Mouse (Mus musculus) bone marrow macrophage, adult 2 months (primary cell): ENCODE data around the gene Cpa1. TPM values are rescaled to one million over a fixed set of nuclear protein-coding genes. Genes with fewer than 3 reads are reported as not detected.

Experiments used
- H3K27ac ChIP-seq: 2 replicates; pipeline ENCODE4 v1.5.1; 2012; ENCODE audit warnings: low read depth, low read length; ENCODE audit not compliant: insufficient read depth
- H3K4me1 ChIP-seq: 2 replicates; pipeline ENCODE4 v1.6.1; 2012; ENCODE audit warnings: low read length; ENCODE audit not compliant: control insufficient read depth, insufficient read depth
- H3K4me3 ChIP-seq: 2 replicates; pipeline ENCODE4 v1.5.1; 2012; ENCODE audit warnings: mild to moderate bottlenecking, low read length, moderate library complexity; ENCODE audit not compliant: insufficient read depth
- CTCF ChIP-seq: IDR thresholded peaks from 2 replicates; pipeline ENCODE4 v1.5.1; 2012; ENCODE audit warnings: low read depth, mild to moderate bottlenecking, low read length, moderate library complexity
- POLR2A ChIP-seq: IDR thresholded peaks from 2 replicates; pipeline ENCODE4 v1.6.1; 2012; ENCODE audit warnings: mild to moderate bottlenecking, low read depth, low read length, borderline replicate concordance
- polyA plus RNA-seq: library from polyadenylated mRNA; stranded (reverse); fragments of >200 nt; gene quantifications from 2 replicates; pipeline ENCODE4 v1.2.4, GENCODE M21; 2012; ENCODE audit not compliant: missing spikeins, insufficient read depth, insufficient read length

Cpa1 gene
- polyA plus RNA-seq: not detected in 2 replicates

GRCm38 (mm10) chr6:30638674-30639268, at the start of gene Cpa1:
TSS of gene Cpa1 (plus strand) at chr6:30639218.
- no peak within 1 kb of the TSS for H3K27ac ChIP-seq
- H3K4me3 ChIP-seq: no peak within 1 kb of the TSS
- no peaks in the 10 kb centered on the region for H3K4me1 ChIP-seq
- TF ChIP-seq CTCF: no peak
- no peak for TF ChIP-seq POLR2A

- Histone ChIP-seq H3K4me3 (no peak overlapping the region), H3K27ac (no peak overlapping the region), H3K4me1 (no peaks in the 10 kb centered on the region)
- no peak for TF ChIP-seq CTCF
- TF ChIP-seq POLR2A: no peak
Observed at GRCm38 (mm10) chr6:30589819-30590218, 49.2 kb upstream of the Cpa1 start.

GRCm38 (mm10) chr6:30591851-30592404, 47.1 kb upstream of the Cpa1 start:
- Histone ChIP-seq H3K4me3 (no peak overlapping the region), H3K4me1 (no peaks in the 10 kb centered on the region), H3K27ac (no peak overlapping the region)
- TF ChIP-seq POLR2A: no peak
- no peak for TF ChIP-seq CTCF

- TF ChIP-seq CTCF: no peak
- TF ChIP-seq POLR2A: no peak
- Histone ChIP-seq H3K27ac (no peak overlapping the region), H3K4me3 (no peak overlapping the region), H3K4me1 (no peaks in the 10 kb centered on the region)
Observed at GRCm38 (mm10) chr6:30592417-30592974, 46.5 kb upstream of the Cpa1 start.

- TF ChIP-seq CTCF (no peak), POLR2A (no peak)
- H3K27ac ChIP-seq: no peak overlapping the region
- no peak overlapping the region for H3K4me3 ChIP-seq
- no peaks in the 10 kb centered on the region for H3K4me1 ChIP-seq
Observed at GRCm38 (mm10) chr6:30594364-30594763, 44.7 kb upstream of the Cpa1 start.

- Histone ChIP-seq H3K4me3 (no peak overlapping the region), H3K4me1 (no peaks in the 10 kb centered on the region), H3K27ac (no peak overlapping the region)
- TF ChIP-seq CTCF (no peak), POLR2A (no peak)
Observed at GRCm38 (mm10) chr6:30596230-30596898, 42.7 kb upstream of the Cpa1 start.

GRCm38 (mm10) chr6:30600033-30600432, 39.0 kb upstream of the Cpa1 start:
- TF ChIP-seq POLR2A (no peak), CTCF (no peak)
- H3K4me3 ChIP-seq: no peak overlapping the region
- no peak overlapping the region for H3K27ac ChIP-seq
- H3K4me1 ChIP-seq: no peaks in the 10 kb centered on the region

- H3K27ac ChIP-seq: no peak overlapping the region
- TF ChIP-seq POLR2A (no peak), CTCF (no peak)
- no peaks in the 10 kb centered on the region for H3K4me1 ChIP-seq
- no peak overlapping the region for H3K4me3 ChIP-seq
Observed at GRCm38 (mm10) chr6:30600995-30601394, 38.0 kb upstream of the Cpa1 start.

GRCm38 (mm10) chr6:30604342-30604867, 34.6 kb upstream of the Cpa1 start:
- Histone ChIP-seq H3K27ac (no peak overlapping the region), H3K4me3 (no peak overlapping the region), H3K4me1 (no peaks in the 10 kb centered on the region)
- no peak for TF ChIP-seq CTCF

GRCm38 (mm10) chr6:30605111-30605510, 33.9 kb upstream of the Cpa1 start:
- no peak for TF ChIP-seq CTCF
- TF ChIP-seq POLR2A: no peak
- no peak overlapping the region for H3K4me3 ChIP-seq
- H3K4me1 ChIP-seq: no peaks in the 10 kb centered on the region
- no peak overlapping the region for H3K27ac ChIP-seq
